Mouse (Mus musculus) ES-E14 (cell line): ENCODE measurements at regions not wholly inside any gene's neighbourhood (a gene's known extent, or its start where the extent isn't known, plus 50 kb on each side); places are given as distances from the start of the nearest gene placed in this dataset.
A peak's percentile ranks its signal among the peaks of the same experiment; 100 is the strongest.

ENCODE experiments used
- DNase-seq: peaks from one replicate; pipeline ENCODE4 v3.0.0-alpha.2; 2013; ENCODE audit warnings: low read depth, low spot score
- H3K27ac ChIP-seq: 2 replicates; pipeline ENCODE4 v1.5.1; 2012; ENCODE audit warnings: low read depth, mild to moderate bottlenecking, low read length, moderate library complexity, mixed read lengths; ENCODE audit not compliant: poor library complexity, insufficient read depth, severe bottlenecking
- H3K36me3 ChIP-seq: 2 replicates; pipeline ENCODE4 v1.6.1; 2012; ENCODE audit warnings: mild to moderate bottlenecking, low read length, moderate library complexity, mixed read lengths; ENCODE audit not compliant: control insufficient read depth, poor library complexity, insufficient read depth, severe bottlenecking
- H3K4me1 ChIP-seq, 2 experiments: fragments of 150-350 bp in 1 of 2; sonication (generic) in 1 of 2; 2 replicates each; pipeline ENCODE4 v1.6.1; 2012; ENCODE audit warnings: low read length in 2 of 2, mild to moderate bottlenecking in 1 of 2, mixed read lengths in 1 of 2; ENCODE audit not compliant: control insufficient read depth in 2 of 2, insufficient read depth in 2 of 2, poor library complexity in 1 of 2
- H3K4me3 ChIP-seq, 2 experiments: fragments of 150-350 bp in 1 of 2; sonication (generic) in 1 of 2; 2 replicates each; pipeline ENCODE4 v1.5.1; 2012; ENCODE audit warnings: low read length in 2 of 2, low read depth in 1 of 2, mild to moderate bottlenecking in 1 of 2, mixed read lengths in 1 of 2; ENCODE audit not compliant: insufficient read depth in 1 of 2, poor library complexity in 1 of 2, severe bottlenecking in 1 of 2
- H3K9ac ChIP-seq: 2 replicates; pipeline ENCODE4 v1.6.1; 2012; ENCODE audit warnings: low read depth, mild to moderate bottlenecking, low read length, mixed read lengths; ENCODE audit not compliant: poor library complexity, insufficient read depth, severe bottlenecking
- H3K9me3 ChIP-seq: fragments of 150-350 bp; sonication (generic); 2 replicates; pipeline ENCODE4 v1.6.1; 2012; ENCODE audit warnings: low read depth, mild to moderate bottlenecking, low read length; ENCODE audit not compliant: control insufficient read depth, insufficient read depth
- CHD2 ChIP-seq: IDR thresholded peaks from 2 replicates; pipeline ENCODE4 v1.6.1; 2014; ENCODE audit warnings: mild to moderate bottlenecking, low read depth, low read length, inconsistent platforms
- HCFC1 ChIP-seq: IDR thresholded peaks from 2 replicates; pipeline ENCODE4 v1.6.1; 2012; ENCODE audit warnings: low read length, inconsistent platforms, borderline replicate concordance; ENCODE audit not compliant: insufficient read depth
- MAFK ChIP-seq: IDR thresholded peaks from 2 replicates; pipeline ENCODE4 v1.6.1; 2014; ENCODE audit warnings: mild to moderate bottlenecking, low read depth, low read length, inconsistent platforms; ENCODE audit not compliant: insufficient read depth
- ZC3H11A ChIP-seq: IDR thresholded peaks from 2 replicates; pipeline ENCODE4 v1.6.1; 2012; ENCODE audit warnings: low read depth, mild to moderate bottlenecking, inconsistent platforms, low read length, borderline replicate concordance
- ZNF384 ChIP-seq: IDR thresholded peaks from 2 replicates; pipeline ENCODE4 v1.6.1; 2012; ENCODE audit warnings: low read depth, low read length, inconsistent platforms
- in situ Hi-C, 2 experiments: fragments of 600-800 bp; cut with MboI; formaldehyde crosslinking; loops; one replicate each; pipeline ENCODE4 v1.15.1; 2025; ENCODE audit warnings: low sequenced_read_pairs in 2 of 2, inconsistent platforms in 1 of 2; ENCODE audit not compliant: unreplicated experiment in 2 of 2

- no peak overlapping the region for H3K9ac ChIP-seq
- no peak overlapping the region for H3K4me3 ChIP-seq
- TF ChIP-seq CHD2, result no peak
- no peak for TF ChIP-seq HCFC1
- no peak for TF ChIP-seq MAFK
- no peak for TF ChIP-seq ZNF384
- no peak for TF ChIP-seq ZC3H11A
- no peaks in the 10 kb centered on the region for H3K9me3 ChIP-seq
- DNase-seq, result no peak
- H3K36me3 ChIP-seq, result no peaks in the 10 kb centered on the region
- in situ Hi-C loops, result no loop called here
- no peak overlapping the region for H3K27ac ChIP-seq
- H3K4me1 ChIP-seq, result peaks cover 4% of the 10 kb centered on the region in 2 experiments; a peak in 3 of 4 replicates
These were observed 69.3 kb upstream of the Arid5b start for GRCm38 (mm10) chr10:68347806-68348205.

DNA sequence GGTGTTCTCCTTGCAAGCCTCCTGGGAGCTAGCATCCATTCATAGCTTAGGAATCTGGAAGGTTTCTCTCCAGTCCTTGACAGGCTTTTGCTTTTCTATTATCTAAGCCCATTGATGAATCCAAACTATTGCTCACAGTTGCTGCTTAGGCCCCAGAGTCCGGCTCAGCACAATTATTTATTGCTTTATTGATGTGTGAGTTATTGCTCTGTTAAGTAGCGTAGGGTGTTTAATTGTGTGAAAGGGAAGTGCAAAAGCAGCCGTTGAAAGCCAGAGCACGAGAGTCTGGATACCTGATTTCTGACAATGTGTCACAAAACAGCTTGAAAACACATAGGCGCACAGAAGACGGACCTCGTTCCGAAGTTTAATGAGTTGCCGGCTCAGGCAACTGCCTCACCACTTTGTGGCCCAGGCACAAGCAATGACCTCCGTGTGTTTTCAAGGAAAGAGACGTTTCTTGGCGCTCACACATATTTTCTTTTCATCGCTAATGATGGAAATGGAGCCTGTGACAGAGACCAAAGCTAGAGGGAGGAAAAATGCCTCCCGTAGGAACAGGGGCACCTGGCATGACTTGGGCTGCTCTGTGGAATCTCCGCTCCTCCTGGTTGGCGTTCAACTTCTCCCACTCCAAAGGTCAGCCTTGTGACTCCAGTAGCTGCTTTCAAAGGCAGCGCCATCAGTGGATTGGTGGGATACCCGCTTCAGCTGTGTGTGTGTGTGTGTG lies 66.6 kb upstream of the Arid5b start:
- Histone ChIP-seq H3K36me3 (no peaks in the 10 kb centered on the region), H3K4me1 (peaks cover 4% of the 10 kb centered on the region in 2 experiments; a peak in 3 of 4 replicates), H3K9ac (0 out of 2 replicates have a peak overlapping the region, but pooled peaks have one; percentile 20), H3K4me3 (peak overlapping the region; percentile 50 to 74), H3K27ac (no peak overlapping the region), H3K9me3 (no peaks in the 10 kb centered on the region)
- peak; percentile 20 for DNase-seq
- TF ChIP-seq HCFC1 (no peak), ZC3H11A (no peak), ZNF384 (no peak), CHD2 (no peak), MAFK (no peak)
- in situ Hi-C loops, result no loop called here

GRCm38 (mm10) chr10:68344211-68344610 lies 65.7 kb upstream of the Arid5b start:
- no peak for DNase-seq
- no peaks in the 10 kb centered on the region for H3K9me3 ChIP-seq
- no peak overlapping the region for H3K4me3 ChIP-seq
- no peaks in the 10 kb centered on the region for H3K36me3 ChIP-seq
- no peak overlapping the region for H3K9ac ChIP-seq
- in situ Hi-C loops, result no loop called here
- TF ChIP-seq CHD2 (no peak), MAFK (no peak), ZC3H11A (no peak), ZNF384 (no peak), HCFC1 (no peak)
- H3K27ac ChIP-seq, result no peak overlapping the region
- H3K4me1 ChIP-seq, result peaks cover 4% of the 10 kb centered on the region in 2 experiments; a peak in 3 of 4 replicates

DNA sequence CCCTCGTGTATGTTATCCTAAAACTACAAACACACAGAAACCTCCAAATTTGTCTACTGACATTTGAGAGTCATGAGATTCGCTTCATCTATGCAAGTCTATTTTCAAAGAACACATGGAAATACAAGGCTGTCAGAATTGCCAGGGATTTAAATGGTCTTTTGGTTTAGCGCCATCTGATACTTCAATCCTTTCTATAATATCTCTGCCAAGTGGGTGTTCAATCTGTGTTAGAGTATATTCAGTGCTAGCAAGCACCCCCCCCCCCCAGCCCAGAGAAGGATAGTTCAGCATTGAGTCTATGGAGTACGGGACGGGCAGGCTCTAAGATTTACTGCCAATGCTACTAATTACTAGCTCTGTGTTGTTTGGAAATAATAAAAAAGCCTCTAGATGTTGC lies 55.5 kb upstream of the Arid5b start:
- no peaks in the 10 kb centered on the region for H3K4me1 ChIP-seq
- no peak overlapping the region for H3K9ac ChIP-seq
- in situ Hi-C loops, result no loop called here
- H3K27ac ChIP-seq, result no peak overlapping the region
- H3K36me3 ChIP-seq, result no peaks in the 10 kb centered on the region
- no peak for DNase-seq
- H3K9me3 ChIP-seq, result no peaks in the 10 kb centered on the region
- TF ChIP-seq HCFC1 (no peak), ZC3H11A (no peak), MAFK (no peak), ZNF384 (no peak), CHD2 (no peak)
- no peak overlapping the region for H3K4me3 ChIP-seq
